ENCODE assay signal across 25 mouse cellular contexts in genomic region chr9:14143988-14144387, GRCm38 (mm10).
"Had no signal": no experiment of that assay in that cellular context is flagged by ENCODE, and none has a peak within 500 bp of the region (broad histone marks: within the 10 kb centered on the region; RNA-seq: fewer than 3 reads in every experiment).

No protein-coding gene starts in this region.

- H3K9ac ChIP-seq: heart, embryonic 13.5 days; heart, embryonic 15.5 days; hindbrain, embryonic 13.5 days; hindbrain, embryonic 15.5 days; intestine, embryonic 15.5 days; kidney, embryonic 15.5 days; limb, embryonic 12.5 days had no signal

- DNase-seq: gastrocnemius, adult 2 months; gastrocnemius, postnatal 10 days; gastrocnemius, postnatal 25 days; heart, adult 11 months; heart, adult 2 months; heart, postnatal 14 days; heart, postnatal 36 days; kidney, adult 18-20 months; kidney, adult 9 months; kidney, postnatal 14 days; kidney, postnatal 36 days; layer of hippocampus, adult 9-11 months; layer of hippocampus, postnatal 36 days; liver had no signal

- ATAC-seq: inflammation-experienced regulatory T-cells, adult 6 months; intestine, embryonic 15.5 days; intestine, postnatal 0 days had no signal

- H3K9me3 ChIP-seq: heart, embryonic 13.5 days; heart, embryonic 15.5 days; hindbrain, embryonic 13.5 days; hindbrain, embryonic 15.5 days; intestine, embryonic 15.5 days; kidney, embryonic 15.5 days; limb, embryonic 10.5 days; limb, embryonic 12.5 days had no signal

- H3K36me3 ChIP-seq: heart, embryonic 13.5 days; heart, embryonic 15.5 days; hindbrain, embryonic 13.5 days; hindbrain, embryonic 15.5 days; intestine, embryonic 15.5 days; kidney, embryonic 15.5 days; limb, embryonic 10.5 days; limb, embryonic 12.5 days had no signal

- H3K27me3 ChIP-seq: heart, embryonic 15.5 days; hindbrain, embryonic 13.5 days; hindbrain, embryonic 15.5 days; intestine, embryonic 15.5 days; kidney, embryonic 15.5 days; limb, embryonic 12.5 days had no signal

- H3K27ac ChIP-seq: gastrocnemius, adult 2 months; heart, adult 2 months; heart, embryonic 13.5 days; heart, embryonic 15.5 days; hindbrain, embryonic 13.5 days; hindbrain, embryonic 15.5 days; intestine, embryonic 15.5 days; kidney, embryonic 15.5 days; kidney, postnatal 0 days; limb, embryonic 10.5 days; limb, embryonic 12.5 days had no signal

- H3K4me3 ChIP-seq: gastrocnemius, adult 2 months; heart, adult 2 months; heart, embryonic 13.5 days; heart, embryonic 15.5 days; hindbrain, embryonic 13.5 days; hindbrain, embryonic 15.5 days; intestine, embryonic 15.5 days; kidney, embryonic 15.5 days; limb, embryonic 10.5 days; limb, embryonic 12.5 days had no signal

- H3K4me1 ChIP-seq: hindbrain, embryonic 13.5 days; hindbrain, embryonic 15.5 days; intestine, embryonic 15.5 days; limb, embryonic 10.5 days; limb, embryonic 12.5 days had no signal
